Mouse (Mus musculus) T-helper 2 cell (primary cell): ENCODE measurements at regions not wholly inside any gene's neighbourhood (a gene's known extent, or its start where the extent isn't known, plus 50 kb on each side); places are given as distances from the start of the nearest gene placed in this dataset.
"Not testable (repeated sequence)": the region's sequence is repeated elsewhere in the genome, so short reads cannot be mapped to it uniquely, and the experiment has no call there.

Source experiments
- in situ Hi-C: fragments of 300-600 bp; cut with MboI, MseI; formaldehyde crosslinking; loops from one replicate; pipeline ENCODE4 v1.15.1; 2025; ENCODE audit warnings: high pct_unique_total_duplicates

DNA sequence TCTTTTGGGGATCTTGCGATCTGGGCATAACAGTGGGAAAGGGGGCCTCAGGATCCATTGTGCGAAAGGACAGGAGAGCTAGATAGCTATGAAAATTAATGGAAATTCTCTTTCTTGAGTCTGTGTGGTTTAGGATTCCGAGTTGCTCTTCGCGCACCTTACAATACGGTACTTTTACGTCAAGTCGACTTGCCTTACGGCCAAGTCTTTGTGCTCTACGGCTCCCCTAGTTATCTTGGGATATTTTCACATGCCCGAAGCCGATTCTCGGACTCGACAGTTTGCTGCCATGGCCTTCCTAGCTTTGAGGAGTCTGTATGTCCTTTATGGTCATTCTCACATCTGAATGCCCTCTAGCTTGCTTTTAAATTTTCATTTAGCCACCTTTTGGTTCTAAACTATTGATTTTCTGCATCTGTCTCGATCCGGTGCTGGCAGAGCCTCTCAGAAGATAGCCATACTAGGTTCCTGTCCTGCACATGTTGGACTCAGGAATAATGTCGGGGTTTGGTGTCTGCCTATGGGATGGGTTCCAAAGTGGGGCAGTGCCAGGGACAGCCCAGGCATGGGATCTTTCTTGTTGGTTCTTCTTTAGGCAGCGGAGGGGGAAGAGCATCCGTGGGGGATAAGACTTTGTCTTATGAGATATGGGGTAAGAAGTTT lies 109.0 kb upstream of the Olfr1324 start:
- in situ Hi-C loops: no loop called here

DNA sequence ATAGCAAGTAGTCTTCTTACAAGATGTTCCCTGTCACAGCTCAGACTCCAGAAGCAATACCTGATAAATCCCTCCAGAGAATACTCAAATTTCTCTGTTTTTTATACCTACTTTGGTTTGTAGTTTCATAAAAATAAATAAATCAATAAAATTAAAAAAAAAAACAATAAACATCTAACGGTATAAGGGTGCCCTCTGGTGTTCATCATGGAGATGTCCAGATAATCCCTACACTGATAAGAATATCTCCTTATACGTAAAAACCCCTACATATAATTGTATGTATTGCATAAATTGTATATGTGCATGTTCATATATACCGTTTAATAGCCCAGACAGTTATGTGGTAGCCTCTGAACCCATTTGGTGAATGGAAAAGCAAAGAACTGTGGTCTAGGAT lies 75.7 kb upstream of the Olfr1324 start:
- in situ Hi-C loops: loop anchor here (25.0 kb wide), 1 partner anchor 1167 kb away; no protein-coding TSS in a partner anchor

DNA sequence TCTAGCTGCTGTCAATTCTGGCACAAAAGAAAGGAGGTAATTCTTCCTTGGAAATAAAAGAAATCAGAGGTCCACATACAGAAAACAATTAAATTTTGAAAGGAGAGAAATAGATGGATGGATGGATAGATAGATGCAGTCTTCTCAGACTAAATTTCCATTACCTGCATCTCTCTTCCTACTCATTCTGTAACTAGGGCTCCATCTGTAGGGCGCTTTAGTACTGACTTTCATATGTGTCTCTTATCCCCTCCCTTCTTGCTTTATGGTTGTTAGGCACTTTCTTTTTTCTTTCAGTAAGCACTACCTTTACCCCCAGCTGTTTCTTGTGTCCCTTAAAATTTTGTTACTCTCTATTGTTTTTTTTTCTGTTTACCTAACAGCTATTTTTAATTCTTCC lies 72.9 kb upstream of the Olfr1324 start:
- in situ Hi-C loops: loop anchor here (25.0 kb wide), 1 partner anchor 1164 kb away; no protein-coding TSS in a partner anchor

DNA sequence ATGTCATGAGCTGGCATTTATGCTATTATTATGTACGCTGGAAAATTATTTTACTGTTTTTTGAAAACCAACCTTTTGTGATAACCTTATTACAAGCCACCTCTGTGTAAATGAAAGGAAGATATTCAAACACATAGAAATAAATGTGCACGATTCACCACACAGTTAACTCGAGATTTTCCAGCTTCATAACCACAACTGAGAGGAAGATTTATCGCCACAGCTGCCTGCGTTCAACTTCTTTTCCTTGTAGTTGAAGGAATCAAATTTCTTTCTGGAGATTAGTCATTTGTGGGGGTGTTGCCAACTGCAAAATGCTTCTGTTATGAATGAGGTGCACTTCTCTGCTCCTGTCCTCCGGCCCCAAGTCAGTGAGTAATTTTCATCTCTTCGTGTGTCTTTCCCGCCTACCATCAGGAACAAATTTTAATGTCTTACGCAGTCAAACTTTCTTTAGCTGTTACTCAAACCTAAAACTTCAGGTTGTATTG lies 62.2 kb upstream of the Olfr1324 start:
- in situ Hi-C loops: not testable (repeated sequence)
